Mouse (Mus musculus) limb, embryonic 11.5 days (tissue): ENCODE measurements at regions not wholly inside any gene's neighbourhood (a gene's known extent, or its start where the extent isn't known, plus 50 kb on each side); places are given as distances from the start of the nearest gene placed in this dataset.
A peak's percentile ranks its signal among the peaks of the same experiment; 100 is the strongest.

Source experiments
- ATAC-seq: fragments of 200-750 bp; cut with Nextera tagmentation; 2 replicates; pipeline ENCODE4 v1.8.0; 2017; ENCODE audit warnings: low read depth; ENCODE audit not compliant: insufficient number of reproducible peaks, low FRiP score, low TSS enrichment
- DNase-seq: peaks from one replicate; pipeline ENCODE4 v3.0.0-alpha.2; 2015; ENCODE audit warnings: low spot score
- H3K27ac ChIP-seq: fragments of 300-500 bp; sonication (generic); replicated peaks from 2 replicates; pipeline ENCODE4 v1.5.1; 2014; ENCODE audit warnings: low read depth, mild to moderate bottlenecking, low read length
- H3K27me3 ChIP-seq: fragments of 300-500 bp; sonication (generic); 2 replicates; pipeline ENCODE4 v1.6.1; 2014; ENCODE audit warnings: mild to moderate bottlenecking, low read length, mixed read lengths; ENCODE audit not compliant: control insufficient read depth, insufficient read depth
- H3K36me3 ChIP-seq: fragments of 300-500 bp; sonication (generic); 2 replicates; pipeline ENCODE4 v1.6.1; 2014; ENCODE audit warnings: mild to moderate bottlenecking, low read length, moderate library complexity, mixed read lengths; ENCODE audit not compliant: control insufficient read depth, insufficient read depth
- H3K4me1 ChIP-seq: fragments of 300-500 bp; sonication (generic); 2 replicates; pipeline ENCODE4 v1.6.1; 2014; ENCODE audit warnings: low read length, mixed read lengths; ENCODE audit not compliant: control insufficient read depth, insufficient read depth
- H3K4me2 ChIP-seq: fragments of 300-500 bp; sonication (generic); 2 replicates; pipeline ENCODE4 v1.6.1; 2014; ENCODE audit warnings: low read depth, mild to moderate bottlenecking, moderate library complexity; ENCODE audit not compliant: severe bottlenecking
- H3K4me3 ChIP-seq: fragments of 300-500 bp; sonication (generic); 2 replicates; pipeline ENCODE4 v1.5.1; 2014; ENCODE audit warnings: low read depth, low read length
- H3K9ac ChIP-seq: fragments of 300-500 bp; sonication (generic); 2 replicates; pipeline ENCODE4 v1.6.1; 2014; ENCODE audit warnings: mild to moderate bottlenecking, low read length
- H3K9me3 ChIP-seq: fragments of 300-500 bp; sonication (generic); 2 replicates; pipeline ENCODE4 v1.6.1; 2016; ENCODE audit warnings: low read length; ENCODE audit not compliant: control insufficient read depth
- WGBS: fragments of 180-500 bp; shearing (Covaris S2); extraction: QIAGEN DNeasy Blood & Tissue Kit; methylation state at CpG from one replicate; pipeline ENCODE4 v1.1.7; 2014; 5-methylcytosine and 5-hydroxymethylcytosine counted together

- no peak overlapping the region for H3K4me2 ChIP-seq
- H3K4me1 ChIP-seq, result peaks cover 14% of the 10 kb centered on the region
- H3K36me3 ChIP-seq, result no peaks in the 10 kb centered on the region
These were observed 78.1 kb downstream of the Fam204a start for GRCm38 (mm10) chr19:60148313-60148965.

DNA sequence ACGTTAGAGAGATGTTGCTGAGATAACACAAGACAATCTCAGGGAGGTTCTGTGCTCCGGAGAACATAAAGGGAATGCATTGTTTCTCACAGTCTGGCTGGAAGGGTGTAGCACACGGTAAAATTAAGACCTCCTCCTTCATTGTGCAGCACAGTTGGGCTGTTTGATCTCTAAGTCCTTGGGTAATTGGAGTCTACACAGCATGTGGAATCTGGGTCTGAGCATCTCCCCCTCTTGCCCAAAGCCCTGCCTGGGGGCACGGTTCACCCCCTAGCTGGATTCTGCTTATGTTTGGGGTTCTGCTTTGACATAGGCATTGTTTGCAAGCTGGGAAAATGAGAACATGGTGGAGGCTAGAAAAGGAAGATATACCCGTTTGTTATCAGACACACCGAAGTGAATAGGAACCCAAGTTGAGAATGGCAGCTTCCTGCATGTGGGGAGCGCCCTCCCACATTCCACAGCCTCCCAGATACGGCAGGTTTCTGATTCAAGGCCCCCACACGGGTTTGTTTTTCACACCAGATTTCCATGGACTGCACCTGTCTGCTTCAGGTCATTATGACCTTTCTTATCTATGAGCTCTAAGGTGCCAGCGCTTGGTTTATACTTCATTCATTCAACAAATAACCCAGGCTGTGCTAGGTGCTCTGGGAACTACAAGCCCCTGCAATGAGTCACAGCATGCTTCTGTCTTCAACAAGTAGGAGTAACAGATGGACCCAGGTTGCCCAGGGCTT, 79.9 kb downstream of the Fam204a start:
- H3K4me1 ChIP-seq, result peaks cover 14% of the 10 kb centered on the region
- H3K9me3 ChIP-seq, result no peaks in the 10 kb centered on the region
- no peaks in the 10 kb centered on the region for H3K36me3 ChIP-seq
- H3K4me2 ChIP-seq, result no peak overlapping the region
- DNase-seq (no peak), ATAC-seq (no peak)
- no peak overlapping the region for H3K4me3 ChIP-seq
- no peak overlapping the region for H3K9ac ChIP-seq
- H3K27me3 ChIP-seq, result peaks cover 19% of the 10 kb centered on the region
- H3K27ac ChIP-seq, result no peak overlapping the region
- WGBS, result 45% methylated on average over 10 of the region's 10 CpGs

More at GRCm38 (mm10) chr19:60148313-60148965, 78.1 kb downstream of the Fam204a start:
- H3K4me3 ChIP-seq, result no peak overlapping the region
- ATAC-seq (no peak), DNase-seq (peak; percentile 39)
- no peak overlapping the region for H3K9ac ChIP-seq
- WGBS, result 21% methylated on average over 8 of the region's 8 CpGs
- no peaks in the 10 kb centered on the region for H3K9me3 ChIP-seq
- peaks cover 14% of the 10 kb centered on the region for H3K27me3 ChIP-seq
- no peak overlapping the region for H3K27ac ChIP-seq

GRCm38 (mm10) chr19:60145242-60145641, 81.3 kb downstream of the Fam204a start:
- no peak overlapping the region for H3K27ac ChIP-seq
- DNase-seq (no peak), ATAC-seq (no peak)
- H3K9me3 ChIP-seq, result no peaks in the 10 kb centered on the region
- WGBS, result 89% methylated on average over 5 of the region's 5 CpGs
- no peak overlapping the region for H3K4me2 ChIP-seq
- no peaks in the 10 kb centered on the region for H3K36me3 ChIP-seq
- peaks cover 20% of the 10 kb centered on the region for H3K27me3 ChIP-seq
- H3K4me3 ChIP-seq, result no peak overlapping the region
- no peak overlapping the region for H3K9ac ChIP-seq
- peaks cover 14% of the 10 kb centered on the region for H3K4me1 ChIP-seq

DNA sequence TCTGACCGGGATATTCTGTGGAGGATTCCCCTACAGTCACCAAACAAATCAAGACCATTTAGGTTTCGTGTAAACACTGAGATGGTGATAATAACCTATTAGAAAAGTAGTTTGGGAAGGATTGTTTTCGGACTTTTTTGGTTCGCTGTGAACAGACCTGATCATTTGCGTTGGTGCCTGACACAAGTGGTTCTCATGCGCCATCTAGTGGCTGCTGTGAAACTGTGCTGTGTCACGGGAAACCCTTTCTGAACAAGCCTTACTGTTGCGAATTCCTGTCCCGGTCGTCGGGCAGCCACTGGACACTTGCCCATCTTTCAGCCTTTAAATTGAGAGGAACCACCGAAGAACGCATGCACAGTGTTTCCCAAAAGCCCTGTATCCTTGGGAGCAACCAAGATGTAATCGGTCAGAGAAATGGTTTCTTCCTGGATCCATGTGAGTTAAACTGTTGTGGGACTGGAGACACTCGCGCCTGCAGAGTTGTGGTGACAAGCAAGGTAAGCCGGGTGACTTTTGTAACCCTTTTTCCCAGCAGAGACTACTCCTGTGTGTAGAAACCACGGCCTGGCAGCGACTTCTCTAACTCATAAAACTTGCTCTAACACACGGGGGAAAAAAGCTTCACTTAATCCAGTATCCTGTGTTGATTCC, 82.0 kb downstream of the Fam204a start:
- DNase-seq (peak; percentile 93), ATAC-seq (no peak; the same call in 1 of the 2 replicates)
- peak overlapping the region; percentile 3; the same call in 1 of the 2 replicates for H3K4me2 ChIP-seq
- H3K4me1 ChIP-seq, result peaks cover 13% of the 10 kb centered on the region
- H3K4me3 ChIP-seq, result no peak overlapping the region
- peaks cover 18% of the 10 kb centered on the region for H3K27me3 ChIP-seq
- no peaks in the 10 kb centered on the region for H3K36me3 ChIP-seq
- no peaks in the 10 kb centered on the region for H3K9me3 ChIP-seq
- WGBS, result 8% methylated on average over 20 of the region's 20 CpGs
- no peak overlapping the region for H3K27ac ChIP-seq
- no peak overlapping the region for H3K9ac ChIP-seq

DNA sequence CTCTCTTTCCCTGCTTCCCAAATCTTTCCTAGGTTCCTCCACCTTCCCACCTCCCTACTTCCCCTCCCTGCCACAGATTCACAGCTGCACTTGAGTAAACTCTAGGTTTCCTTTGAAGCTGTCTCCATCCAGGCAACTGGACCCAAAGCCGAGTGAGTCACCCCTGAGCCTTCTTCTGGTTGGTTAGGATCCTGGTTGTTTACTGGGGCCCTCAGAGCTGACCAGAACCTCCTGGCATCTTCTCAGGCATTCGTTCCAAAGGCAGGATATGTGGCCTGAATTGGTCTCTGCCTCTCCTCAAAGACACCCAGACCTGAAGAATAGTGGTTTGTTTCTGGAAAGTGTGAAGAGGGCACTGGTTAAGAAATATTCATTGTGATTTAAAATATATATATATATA, 87.6 kb downstream of the Fam204a start:
- no peaks in the 10 kb centered on the region for H3K36me3 ChIP-seq
- DNase-seq (no peak), ATAC-seq (no peak)
- no peak overlapping the region for H3K27ac ChIP-seq
- 41% methylated on average over 2 of the region's 2 CpGs for WGBS
- no peak overlapping the region for H3K4me2 ChIP-seq
- H3K27me3 ChIP-seq, result 0 out of 2 replicates have a peak, but pooled peaks cover 6% of the 10 kb centered on the region
- H3K9ac ChIP-seq, result no peak overlapping the region
- no peak overlapping the region for H3K4me3 ChIP-seq
- no peaks in the 10 kb centered on the region for H3K9me3 ChIP-seq
- H3K4me1 ChIP-seq, result no peaks in the 10 kb centered on the region

GRCm38 (mm10) chr19:60136491-60136890, 90.0 kb downstream of the Fam204a start:
- H3K27me3 ChIP-seq, result 0 out of 2 replicates have a peak, but pooled peaks cover under 1% of the 10 kb centered on the region
- no peak for ATAC-seq
- no peak overlapping the region for H3K9ac ChIP-seq
- no peak overlapping the region for H3K4me2 ChIP-seq
- no peaks in the 10 kb centered on the region for H3K9me3 ChIP-seq
- H3K27ac ChIP-seq, result no peak overlapping the region
- WGBS, result 90% methylated on average over 1 of the region's 1 CpGs
- H3K36me3 ChIP-seq, result no peaks in the 10 kb centered on the region
- no peaks in the 10 kb centered on the region for H3K4me1 ChIP-seq
- DNase-seq, result no peak
- no peak overlapping the region for H3K4me3 ChIP-seq

DNA sequence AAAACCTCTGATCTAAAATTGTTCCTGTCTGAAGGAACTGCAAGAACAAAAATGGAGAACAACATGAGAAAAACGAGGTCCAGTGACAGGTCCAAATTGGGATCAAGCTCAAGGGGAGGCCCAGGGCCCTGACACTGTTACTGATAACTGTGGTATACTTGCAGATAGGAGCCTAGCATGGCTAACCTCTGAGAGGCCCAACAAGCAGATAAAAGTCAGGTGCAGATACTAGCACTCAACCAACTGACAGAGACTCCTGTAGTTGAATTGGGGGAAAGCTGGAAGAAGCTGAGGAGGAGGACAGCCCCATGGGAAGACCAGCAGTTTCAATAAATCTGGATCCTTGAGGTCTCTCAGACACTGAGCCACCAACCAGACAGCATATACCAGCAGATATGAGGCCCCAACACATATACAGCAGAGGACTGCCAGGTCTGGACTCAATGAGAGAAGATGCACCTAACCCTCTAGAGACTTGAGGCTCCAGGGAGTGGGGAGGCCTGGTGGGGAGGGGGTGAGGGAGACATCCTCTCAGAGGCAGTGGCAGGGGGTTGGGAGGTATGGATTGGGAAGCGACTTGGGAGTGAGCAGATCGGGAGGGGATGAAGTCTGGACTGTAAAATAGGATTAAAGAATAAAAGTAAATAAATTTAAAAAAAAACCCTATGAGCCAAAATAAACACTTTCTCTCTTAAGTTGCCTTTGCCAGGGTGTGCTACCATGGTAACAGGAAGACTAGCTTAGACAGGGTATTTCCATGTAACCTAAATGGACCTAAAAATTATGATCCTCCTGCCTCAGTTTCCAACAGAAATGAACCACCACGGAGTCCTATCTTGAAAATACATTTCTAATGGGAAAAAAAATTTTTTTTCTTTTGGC, 91.8 kb downstream of the Fam204a start:
- H3K9ac ChIP-seq, result no peak overlapping the region
- H3K36me3 ChIP-seq, result no peaks in the 10 kb centered on the region
- H3K4me3 ChIP-seq, result no peak overlapping the region
- DNase-seq, result no peak
- H3K27ac ChIP-seq, result no peak overlapping the region
- ATAC-seq, result no peak
- H3K9me3 ChIP-seq, result no peaks in the 10 kb centered on the region
- H3K27me3 ChIP-seq, result no peaks in the 10 kb centered on the region
- H3K4me1 ChIP-seq, result no peaks in the 10 kb centered on the region
- no peak overlapping the region for H3K4me2 ChIP-seq
- WGBS, result 72% methylated on average over 4 of the region's 4 CpGs

- Histone ChIP-seq H3K9me3 (no peaks in the 10 kb centered on the region), H3K27ac (no peak overlapping the region), H3K4me2 (no peak overlapping the region), H3K9ac (no peak overlapping the region), H3K27me3 (no peaks in the 10 kb centered on the region), H3K4me3 (no peak overlapping the region), H3K4me1 (no peaks in the 10 kb centered on the region), H3K36me3 (no peaks in the 10 kb centered on the region)
- 91% methylated on average over 2 of the region's 2 CpGs for WGBS
- ATAC-seq (no peak), DNase-seq (no peak)
These were observed 96.9 kb downstream of the Fam204a start for GRCm38 (mm10) chr19:60129635-60130034.
